Mouse (Mus musculus) ES-E14 (cell line): Measurements from ENCODE around the gene Ccdc127. TPM values are rescaled to one million over a fixed set of nuclear protein-coding genes. Genes with fewer than 3 reads are reported as not detected.

Experiments used
- DNase-seq: peaks from one replicate; pipeline ENCODE4 v3.0.0-alpha.2; 2013; ENCODE audit warnings: low read depth, low spot score
- H3K27ac ChIP-seq: 2 replicates; pipeline ENCODE4 v1.5.1; 2012; ENCODE audit warnings: low read depth, mild to moderate bottlenecking, low read length, moderate library complexity, mixed read lengths; ENCODE audit not compliant: poor library complexity, insufficient read depth, severe bottlenecking
- H3K36me3 ChIP-seq: 2 replicates; pipeline ENCODE4 v1.6.1; 2012; ENCODE audit warnings: mild to moderate bottlenecking, low read length, moderate library complexity, mixed read lengths; ENCODE audit not compliant: control insufficient read depth, poor library complexity, insufficient read depth, severe bottlenecking
- H3K4me1 ChIP-seq, 2 experiments: fragments of 150-350 bp in 1 of 2; sonication (generic) in 1 of 2; 2 replicates each; pipeline ENCODE4 v1.6.1; 2012; ENCODE audit warnings: low read length in 2 of 2, mild to moderate bottlenecking in 1 of 2, mixed read lengths in 1 of 2; ENCODE audit not compliant: control insufficient read depth in 2 of 2, insufficient read depth in 2 of 2, poor library complexity in 1 of 2
- H3K4me3 ChIP-seq, 2 experiments: fragments of 150-350 bp in 1 of 2; sonication (generic) in 1 of 2; 2 replicates each; pipeline ENCODE4 v1.5.1; 2012; ENCODE audit warnings: low read length in 2 of 2, low read depth in 1 of 2, mild to moderate bottlenecking in 1 of 2, mixed read lengths in 1 of 2; ENCODE audit not compliant: insufficient read depth in 1 of 2, poor library complexity in 1 of 2, severe bottlenecking in 1 of 2
- H3K9ac ChIP-seq: 2 replicates; pipeline ENCODE4 v1.6.1; 2012; ENCODE audit warnings: low read depth, mild to moderate bottlenecking, low read length, mixed read lengths; ENCODE audit not compliant: poor library complexity, insufficient read depth, severe bottlenecking
- H3K9me3 ChIP-seq: fragments of 150-350 bp; sonication (generic); 2 replicates; pipeline ENCODE4 v1.6.1; 2012; ENCODE audit warnings: low read depth, mild to moderate bottlenecking, low read length; ENCODE audit not compliant: control insufficient read depth, insufficient read depth
- CHD2 ChIP-seq: IDR thresholded peaks from 2 replicates; pipeline ENCODE4 v1.6.1; 2014; ENCODE audit warnings: mild to moderate bottlenecking, low read depth, low read length, inconsistent platforms
- HCFC1 ChIP-seq: IDR thresholded peaks from 2 replicates; pipeline ENCODE4 v1.6.1; 2012; ENCODE audit warnings: low read length, inconsistent platforms, borderline replicate concordance; ENCODE audit not compliant: insufficient read depth
- MAFK ChIP-seq: IDR thresholded peaks from 2 replicates; pipeline ENCODE4 v1.6.1; 2014; ENCODE audit warnings: mild to moderate bottlenecking, low read depth, low read length, inconsistent platforms; ENCODE audit not compliant: insufficient read depth
- ZC3H11A ChIP-seq: IDR thresholded peaks from 2 replicates; pipeline ENCODE4 v1.6.1; 2012; ENCODE audit warnings: low read depth, mild to moderate bottlenecking, inconsistent platforms, low read length, borderline replicate concordance
- ZNF384 ChIP-seq: IDR thresholded peaks from 2 replicates; pipeline ENCODE4 v1.6.1; 2012; ENCODE audit warnings: low read depth, low read length, inconsistent platforms
- in situ Hi-C, 2 experiments: fragments of 600-800 bp; cut with MboI; formaldehyde crosslinking; loops; one replicate each; pipeline ENCODE4 v1.15.1; 2025; ENCODE audit warnings: low sequenced_read_pairs in 2 of 2, inconsistent platforms in 1 of 2; ENCODE audit not compliant: unreplicated experiment in 2 of 2
- total RNA-seq: library from RNA; depleted of rRNA; stranded (reverse); fragments of 300-350 nt; gene quantifications from 2 replicates; pipeline ENCODE4 v1.2.3, GENCODE M21; 2012

The Ccdc127 gene
- total RNA-seq, 1 experiment, result 65.9 TPM

GRCm38 (mm10) chr13:74305380-74305779, 44.7 kb upstream of the Ccdc127 start:
- H3K4me3 ChIP-seq, result no peak overlapping the region
- in situ Hi-C loops, result no loop called here
- no peak overlapping the region for H3K27ac ChIP-seq
- DNase-seq, result no peak
- peaks cover 11% of the 10 kb centered on the region for H3K36me3 ChIP-seq
- TF ChIP-seq ZNF384 (no peak), ZC3H11A (no peak), HCFC1 (no peak), CHD2 (no peak), MAFK (no peak)
- no peaks in the 10 kb centered on the region for H3K9me3 ChIP-seq
- no peak overlapping the region for H3K9ac ChIP-seq
- H3K4me1 ChIP-seq, result no peaks in the 10 kb centered on the region

- in situ Hi-C loops, result no loop called here
- no peak for DNase-seq
- Histone ChIP-seq H3K9ac (no peak overlapping the region), H3K36me3 (peaks cover 11% of the 10 kb centered on the region), H3K9me3 (no peaks in the 10 kb centered on the region), H3K4me1 (no peaks in the 10 kb centered on the region), H3K27ac (no peak overlapping the region), H3K4me3 (no peak overlapping the region)
- TF ChIP-seq HCFC1, result no peak
- no peak for TF ChIP-seq CHD2
- no peak for TF ChIP-seq MAFK
- no peak for TF ChIP-seq ZNF384
- TF ChIP-seq ZC3H11A, result no peak
These were observed 44.3 kb upstream of the Ccdc127 start for GRCm38 (mm10) chr13:74305780-74306179.

GRCm38 (mm10) chr13:74314616-74315015, 35.5 kb upstream of the Ccdc127 start:
- no peaks in the 10 kb centered on the region for H3K9me3 ChIP-seq
- DNase-seq, result no peak
- in situ Hi-C loops, result no loop called here
- no peak for TF ChIP-seq ZNF384
- no peak for TF ChIP-seq CHD2
- no peak for TF ChIP-seq ZC3H11A
- TF ChIP-seq MAFK, result no peak
- no peak for TF ChIP-seq HCFC1
- H3K4me1 ChIP-seq, result no peaks in the 10 kb centered on the region
- no peaks in the 10 kb centered on the region for H3K36me3 ChIP-seq
- no peak overlapping the region for H3K9ac ChIP-seq
- no peak overlapping the region for H3K27ac ChIP-seq
- no peak overlapping the region for H3K4me3 ChIP-seq

- no peak for DNase-seq
- Histone ChIP-seq H3K9me3 (no peaks in the 10 kb centered on the region), H3K4me1 (no peaks in the 10 kb centered on the region), H3K27ac (no peak overlapping the region), H3K9ac (peak overlapping the region; percentile 89), H3K36me3 (peaks cover 3% of the 10 kb centered on the region), H3K4me3 (peak overlapping the region; percentile 84 to 96)
- in situ Hi-C loops, result no loop called here
- no peak for TF ChIP-seq ZNF384
- no peak for TF ChIP-seq HCFC1
- TF ChIP-seq CHD2, result no peak
- TF ChIP-seq MAFK, result no peak
- no peak for TF ChIP-seq ZC3H11A
These were observed 33.7 kb upstream of the Ccdc127 start for GRCm38 (mm10) chr13:74316386-74316785.

- no peaks in the 10 kb centered on the region for H3K9me3 ChIP-seq
- peak overlapping the region; percentile 89 for H3K9ac ChIP-seq
- peaks cover 4% of the 10 kb centered on the region for H3K36me3 ChIP-seq
- H3K4me3 ChIP-seq, result peak overlapping the region; percentile 84 to 96
- no peak for DNase-seq
- H3K27ac ChIP-seq, result no peak overlapping the region; the same call in 1 of the 2 replicates
- H3K4me1 ChIP-seq, result no peaks in the 10 kb centered on the region
- TF ChIP-seq CHD2, result no peak
- no peak for TF ChIP-seq MAFK
- in situ Hi-C loops, result no loop called here
These were observed 33.3 kb upstream of the Ccdc127 start for GRCm38 (mm10) chr13:74316789-74317169.
